Mouse (Mus musculus): ENCODE results near the gene Rpn1.
A peak's percentile ranks its signal among the peaks of the same experiment; 100 is the strongest.

Gene Rpn1

GRCm38 (mm10) chr6:88067722-88068121, 16.6 kb upstream of the Rpn1 start:
- no peak for DNase-seq

- no peak for DNase-seq
These were observed 15.5 kb upstream of the Rpn1 start for GRCm38 (mm10) chr6:88068739-88069138.

- no peak for DNase-seq
These were observed 13.8 kb upstream of the Rpn1 start for GRCm38 (mm10) chr6:88070468-88070867.

- DNase-seq = no peak
These were observed 13.1 kb upstream of the Rpn1 start for GRCm38 (mm10) chr6:88071216-88071615.

- peak; percentile 95 for DNase-seq
These were observed 9.3 kb upstream of the Rpn1 start for GRCm38 (mm10) chr6:88074752-88075554.

GRCm38 (mm10) chr6:88075960-88076517, 8.2 kb upstream of the Rpn1 start:
- DNase-seq = no peak

- DNase-seq = no peak
These were observed 1.2 kb upstream of the Rpn1 start for GRCm38 (mm10) chr6:88083095-88083494.

GRCm38 (mm10) chr6:88083672-88084071, 610 bp upstream of the Rpn1 start:
- DNase-seq = no peak

GRCm38 (mm10) chr6:88088971-88089370, 4.7 kb downstream of the Rpn1 start:
- no peak for DNase-seq

- DNase-seq = no peak
These were observed 11.1 kb downstream of the Rpn1 start for GRCm38 (mm10) chr6:88095377-88095776.

GRCm38 (mm10) chr6:88102096-88102495, 17.8 kb downstream of the Rpn1 start:
- no peak for DNase-seq

- peak; percentile 90 for DNase-seq
These were observed 21.7 kb downstream of the Rpn1 start for GRCm38 (mm10) chr6:88105783-88106611.

- peak; percentile 69 for DNase-seq
These were observed 22.4 kb downstream of the Rpn1 start for GRCm38 (mm10) chr6:88106612-88107123.

GRCm38 (mm10) chr6:88107661-88108535, 23.6 kb downstream of the Rpn1 start:
- no peak for DNase-seq

- DNase-seq = peak; percentile 78
These were observed 28.9 kb downstream of the Rpn1 start for GRCm38 (mm10) chr6:88113139-88113538.

GRCm38 (mm10) chr6:88114414-88114813, 30.1 kb downstream of the Rpn1 start:
- no peak for DNase-seq

GRCm38 (mm10) chr6:88116347-88117183, 32.3 kb downstream of the Rpn1 start:
- peak; percentile 82 for DNase-seq

- DNase-seq = no peak
These were observed 32.9 kb downstream of the Rpn1 start for GRCm38 (mm10) chr6:88117184-88117575.

- peak; percentile 45 for DNase-seq
These were observed 35.0 kb downstream of the Rpn1 start for GRCm38 (mm10) chr6:88119309-88119708.

GRCm38 (mm10) chr6:88120813-88121212, 36.5 kb downstream of the Rpn1 start:
- DNase-seq = no peak

GRCm38 (mm10) chr6:88121781-88122180, 37.5 kb downstream of the Rpn1 start:
- no peak for DNase-seq

Measured in liver (tissue).